8 mouse cellular contexts compared by ENCODE assay signal in genomic region chr11:60869471-60869870, GRCm38 (mm10). TPM values are rescaled to one million over a fixed set of nuclear protein-coding genes. Genes with fewer than 3 reads are reported as not detected.
DNase-seq lines count a peak whose midpoint lies in the region; TF ChIP-seq lines count a peak whose summit lies in the region.
"Not testable (repeated sequence)": the region's sequence is repeated elsewhere in the genome, so short reads cannot be mapped to it uniquely, and the experiment has no call there.

No protein-coding gene starts in this region.

- WGBS in liver, adult 2 months, result 43% methylated on average over 6 of the region's 6 CpGs

- H3K4me1 ChIP-seq in liver, adult 2 months (ENCODE audit: control insufficient read depth, insufficient read depth, low read length), result peaks cover 48% of the 10 kb centered on the region

- DNase-seq in ZHBTc4 (ENCODE audit: low read depth, low spot score), result peak; percentile 37
- DNase-seq in adrenal gland, adult 2 months, result peak; percentile 60
- DNase-seq in adrenal gland, postnatal 10 days, result peak; percentile 31
- peak; percentile 32 for DNase-seq in adrenal gland, postnatal 14 days
- peak; percentile 32 for DNase-seq in brain, adult 2 months (ENCODE audit: low read depth, low spot score)
- DNase-seq in gastrocnemius, adult 2 months, result peak; percentile 41
- peak; percentile 88 for DNase-seq in heart, adult 11 months
- peak; percentile 66 for DNase-seq in liver, adult 2 months (ENCODE audit: extremely low read depth, low read depth, low spot score)

- peak overlapping the region; percentile 61 for H3K27ac ChIP-seq in gastrocnemius, adult 2 months
- H3K27ac ChIP-seq in liver, adult 2 months (replicated peaks; ENCODE audit: insufficient read depth, low read depth, low read length), result 0 out of 2 replicates have a peak overlapping the region, but pooled peaks have one; percentile 7

- H3K36me3 ChIP-seq in liver, adult 2 months (ENCODE audit: control insufficient read depth, insufficient read depth, low read length), result not testable (repeated sequence)

- peaks cover 62% of the 10 kb centered on the region for H3K79me2 ChIP-seq in liver, adult 2 months (ENCODE audit: control insufficient read depth, insufficient read depth, low read length)

- H3K4me3 ChIP-seq in gastrocnemius, adult 2 months; liver, adult 2 months (ENCODE audit: insufficient read depth, low read depth, low read length): not testable (repeated sequence)

- not testable (repeated sequence) for TF ChIP-seq CTCF in gastrocnemius, adult 2 months (IDR thresholded peaks at IDR 0.05); liver, adult 2 months (IDR thresholded peaks at IDR 0.05; ENCODE audit: low read depth, low read length)

- intact Hi-C loops in gastrocnemius, adult 2 months (cut with DNase I), result not testable (repeated sequence)

- TF ChIP-seq POLR2A in liver, adult 2 months (IDR thresholded peaks at IDR 0.05; ENCODE audit: extremely low read depth, insufficient read depth, low read length), result not testable (repeated sequence)

- H3K9ac ChIP-seq in liver, adult 2 months (ENCODE audit: low read depth, low read length), result not testable (repeated sequence)

- not testable (repeated sequence) for H3K27me3 ChIP-seq in liver, adult 2 months (ENCODE audit: control insufficient read depth, insufficient read depth, low read length)

RNA-seq across cellular contexts. Expression of gene Tmem11, which starts 9.6 kb away (rescaled TPM):
- total RNA-seq in adrenal gland, adult 2 months (2021), result 10 to 100 TPM; 37.0 to 62.2 TPM
- polyA plus RNA-seq in adrenal gland, adult 2 months (2012; rRNA removed), result 74.9 and 88.3 TPM in 2 replicates
- total RNA-seq in adrenal gland, postnatal 10 days (2021), result 10 to 100 TPM; 51.9 to 54.1 TPM
- 48.9 and 49.8 TPM in 2 replicates for total RNA-seq in adrenal gland, postnatal 14 days (2021)
- 10 to 100 TPM; 41.4 to 41.6 TPM for total RNA-seq in gastrocnemius, adult 2 months (2021)
- 19.8 and 20.0 TPM in 2 replicates for total RNA-seq in liver, adult 2 months (2014; rRNA removed)
- 48.9 and 67.8 TPM in 2 replicates for polyA plus RNA-seq in liver, adult 2 months (2012; rRNA removed)

RNA-seq across cellular contexts. Expression of gene Dhrs7b, which starts 39.0 kb away (rescaled TPM):
- total RNA-seq in adrenal gland, adult 2 months (2021), result 10 to 100 TPM; 36.9 to 53.7 TPM
- polyA plus RNA-seq in adrenal gland, adult 2 months (2012; rRNA removed), result 13.2 and 16.0 TPM in 2 replicates
- 10 to 100 TPM; 44.4 to 46.7 TPM for total RNA-seq in adrenal gland, postnatal 10 days (2021)
- total RNA-seq in adrenal gland, postnatal 14 days (2021), result 42.8 and 44.0 TPM in 2 replicates
- total RNA-seq in gastrocnemius, adult 2 months (2021), result 10 to 100 TPM; 20.8 to 23.0 TPM
- 23.5 and 28.8 TPM in 2 replicates for total RNA-seq in liver, adult 2 months (2014; rRNA removed)
- polyA plus RNA-seq in liver, adult 2 months (2012; rRNA removed), result 15.0 and 15.5 TPM in 2 replicates

RNA-seq across cellular contexts. Expression of gene Natd1, which starts 45.1 kb away (rescaled TPM):
- total RNA-seq in adrenal gland, adult 2 months (2021), result 10 to 100 TPM; 17.7 to 20.1 TPM
- polyA plus RNA-seq in adrenal gland, adult 2 months (2012; rRNA removed), result 38.3 and 40.9 TPM in 2 replicates
- total RNA-seq in adrenal gland, postnatal 10 days (2021), result 10 to 100 TPM; 21.4 to 28.0 TPM
- total RNA-seq in adrenal gland, postnatal 14 days (2021), result 17.9 and 18.4 TPM in 2 replicates
- total RNA-seq in gastrocnemius, adult 2 months (2021), result 10 to 100 TPM in 1 of 2 experiments, 1 to 10 TPM in 1; 8.6 to 10.4 TPM
- total RNA-seq in liver, adult 2 months (2014; rRNA removed), result 1.1 and 2.2 TPM in 2 replicates
- 6.6 and 7.0 TPM in 2 replicates for polyA plus RNA-seq in liver, adult 2 months (2012; rRNA removed)

RNA-seq across cellular contexts. Expression of gene Shmt1, which starts 58.0 kb away (rescaled TPM):
- total RNA-seq in adrenal gland, adult 2 months (2021), result 10 to 100 TPM; 38.7 to 82.4 TPM
- polyA plus RNA-seq in adrenal gland, adult 2 months (2012; rRNA removed), result 27.7 and 43.5 TPM in 2 replicates
- 100 to 1,000 TPM in 1 of 2 experiments, 10 to 100 TPM in 1; 89.0 to 103 TPM for total RNA-seq in adrenal gland, postnatal 10 days (2021)
- total RNA-seq in adrenal gland, postnatal 14 days (2021), result 87.9 and 89.6 TPM in 2 replicates
- total RNA-seq in gastrocnemius, adult 2 months (2021), result 10 to 100 TPM in 1 of 2 experiments, 1 to 10 TPM in 1; 8.3 to 10.0 TPM
- 162 and 214 TPM in 2 replicates for total RNA-seq in liver, adult 2 months (2014; rRNA removed)
- 239 and 306 TPM in 2 replicates for polyA plus RNA-seq in liver, adult 2 months (2012; rRNA removed)

Comparison
In these comparisons a context has a peak if more than half of its experiments do, and no peak if none do; other contexts are left out.
1. DNase-seq: peak in every context shown above with its lines; median percentile 88 in heart, adult 11 months; 66 in liver, adult 2 months; 60 in adrenal gland, adult 2 months; 41 in gastrocnemius, adult 2 months; 37 in ZHBTc4; 32 in adrenal gland, postnatal 14 days; 32 in brain, adult 2 months; 31 in adrenal gland, postnatal 10 days.